Mouse (Mus musculus): Measurements from ENCODE around the gene Ajm1. TPM values are rescaled to one million over a fixed set of nuclear protein-coding genes. Genes with fewer than 3 reads are reported as not detected.
A peak's percentile ranks its signal among the peaks of the same experiment; 100 is the strongest.

Ajm1 gene
- polyA plus RNA-seq, 1 experiment from 2014 or later: not detected

DNA sequence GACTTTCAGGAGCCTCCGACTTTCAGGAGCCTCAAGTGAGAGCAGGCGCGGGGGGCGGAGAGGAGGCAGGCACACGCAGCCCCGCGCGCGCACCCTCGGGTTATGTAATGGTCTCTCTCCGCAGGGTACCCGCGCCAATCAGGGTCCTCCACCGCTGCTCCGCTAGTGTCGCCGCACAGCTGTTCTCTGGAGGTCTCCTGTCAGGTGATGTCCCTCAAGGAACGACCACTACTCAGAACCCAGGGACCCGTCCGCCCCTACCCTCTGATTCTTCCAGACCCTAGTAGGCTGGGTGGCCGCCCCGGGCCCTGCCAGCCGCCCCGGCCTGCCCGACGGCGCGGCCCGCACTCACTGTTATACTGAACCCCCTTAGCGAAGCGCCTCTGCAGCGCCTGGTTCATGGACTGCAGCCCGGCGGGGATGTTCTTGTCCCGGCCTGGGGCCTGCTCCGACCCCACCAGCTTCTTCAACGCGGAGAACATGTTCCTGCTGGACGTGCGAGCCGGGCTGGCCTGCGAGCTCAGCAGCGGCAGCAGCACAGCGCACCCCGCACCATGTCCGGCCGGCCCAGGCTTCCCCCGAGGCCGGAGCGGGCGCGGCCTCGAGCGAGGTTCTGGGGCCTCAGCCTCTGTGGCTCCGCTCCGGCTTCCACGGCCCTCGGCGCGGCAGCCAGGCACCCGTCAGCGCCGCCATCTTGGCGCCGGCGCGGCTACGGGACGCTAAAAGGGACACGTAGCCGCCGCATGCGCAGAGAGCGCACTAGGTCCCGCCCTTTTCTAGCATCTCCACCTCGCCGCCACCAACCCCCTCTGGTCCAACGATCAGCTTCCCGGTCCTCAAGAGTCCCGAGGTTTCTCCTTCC is 26.4 kb upstream of the Ajm1 start, which contains the start of gene Rabl6:
Gene Rabl6 (minus strand): TSS at position 761 of the 862 bp plus-strand sequence.
- peak; percentile 78 for DNase-seq
- H3K27ac ChIP-seq: peak within 1 kb of the TSS; percentile 88
- WGBS (ENCODE audit: insufficient replicate concordance): under 1% methylated on average over 80 of the region's 80 CpGs
- peaks cover 5% of the 10 kb centered on the region for H3K27me3 ChIP-seq
- H3K4me2 ChIP-seq: peak within 1 kb of the TSS; percentile 79
- no peaks in the 10 kb centered on the region for H3K9me3 ChIP-seq (replicated peaks)
- peak; percentile 85 for ATAC-seq (ENCODE audit: low read depth)
- peak within 1 kb of the TSS; percentile 94 for H3K9ac ChIP-seq
- peaks cover 35% of the 10 kb centered on the region for H3K4me1 ChIP-seq (replicated peaks)
- H3K4me3 ChIP-seq (replicated peaks): peak within 1 kb of the TSS; percentile 86
- H3K36me3 ChIP-seq: peaks cover 12% of the 10 kb centered on the region

DNA sequence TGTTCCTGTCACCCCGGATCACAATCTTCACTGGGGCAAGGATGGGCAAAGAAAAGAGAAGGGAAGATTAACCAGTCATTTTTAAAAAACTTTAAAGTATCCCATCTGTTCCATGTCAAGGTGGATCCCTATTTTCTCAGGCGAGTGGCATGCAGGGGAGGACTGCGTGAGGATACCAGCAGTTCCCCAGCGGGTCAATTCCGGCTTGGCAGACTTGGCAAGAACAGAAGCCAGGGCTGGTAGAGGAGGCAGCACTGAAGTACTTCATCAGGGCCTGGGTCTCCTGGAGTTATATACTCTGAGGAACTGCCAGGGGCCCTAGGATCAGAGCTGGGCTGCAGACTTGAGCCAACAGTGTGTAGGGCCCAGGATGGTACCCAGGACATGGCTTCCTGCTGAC is 21.0 kb upstream of the Ajm1 start:
- Histone ChIP-seq H3K27me3 (no peaks in the 10 kb centered on the region), H3K27ac (no peak overlapping the region), H3K9ac (no peak overlapping the region), H3K4me1 (replicated peaks) (peaks cover 43% of the 10 kb centered on the region), H3K4me3 (replicated peaks) (no peak overlapping the region), H3K4me2 (no peak overlapping the region), H3K9me3 (replicated peaks) (no peaks in the 10 kb centered on the region), H3K36me3 (peaks cover 66% of the 10 kb centered on the region)
- DNase-seq (no peak), ATAC-seq (ENCODE audit: low read depth) (no peak)
- WGBS (ENCODE audit: insufficient replicate concordance): 86% methylated on average over 5 of the region's 5 CpGs

DNA sequence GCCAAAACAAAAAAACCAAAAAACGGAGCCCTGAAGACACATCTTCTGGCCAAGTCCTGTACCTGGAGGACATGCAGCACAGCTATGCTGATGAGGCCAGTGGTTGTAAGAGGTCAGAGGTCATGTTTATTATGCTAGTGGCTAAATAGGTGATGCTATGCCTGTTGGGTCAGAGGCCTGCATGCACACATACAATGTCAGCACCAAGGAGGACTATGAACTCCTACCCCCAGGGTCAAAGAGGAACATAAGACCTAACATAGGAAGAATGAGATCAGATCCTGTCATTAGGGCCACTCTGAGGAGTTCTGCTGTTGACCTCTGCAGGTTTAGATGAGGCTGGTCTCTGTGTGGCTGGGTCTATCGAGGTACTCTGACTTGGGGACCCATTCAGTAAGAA is 18.5 kb upstream of the Ajm1 start:
- H3K4me3 ChIP-seq (replicated peaks): no peak overlapping the region
- peaks cover 24% of the 10 kb centered on the region for H3K4me1 ChIP-seq (replicated peaks)
- 77% methylated on average over 2 of the region's 2 CpGs for WGBS (ENCODE audit: insufficient replicate concordance)
- peak; percentile 61 for ATAC-seq (ENCODE audit: low read depth)
- H3K9me3 ChIP-seq (replicated peaks): no peaks in the 10 kb centered on the region
- DNase-seq: no peak
- H3K27ac ChIP-seq: no peak overlapping the region
- peaks cover 91% of the 10 kb centered on the region for H3K36me3 ChIP-seq
- H3K27me3 ChIP-seq: no peaks in the 10 kb centered on the region
- no peak overlapping the region for H3K9ac ChIP-seq
- H3K4me2 ChIP-seq: no peak overlapping the region

DNA sequence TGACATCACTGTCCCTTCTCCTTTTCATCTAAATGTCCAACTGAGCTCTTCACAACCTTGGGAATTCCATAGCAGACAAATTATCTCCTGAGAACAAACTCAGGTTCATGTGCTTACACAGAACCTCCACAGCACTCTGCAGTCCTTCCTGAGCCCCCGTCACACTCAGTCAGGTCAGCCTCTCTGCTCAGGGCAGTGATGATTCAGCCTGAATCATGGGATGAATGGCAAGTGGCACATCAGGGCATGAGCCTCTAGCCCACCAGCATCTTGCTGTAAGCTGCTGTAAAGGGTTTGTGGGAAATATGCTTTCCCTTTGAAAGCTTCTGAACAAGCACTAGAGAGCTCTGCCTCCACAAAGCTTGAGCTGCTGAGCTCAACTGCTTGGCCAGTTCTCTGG is 17.2 kb upstream of the Ajm1 start:
- Histone ChIP-seq H3K4me2 (no peak overlapping the region), H3K9ac (no peak overlapping the region), H3K27ac (no peak overlapping the region), H3K27me3 (no peaks in the 10 kb centered on the region), H3K9me3 (replicated peaks) (no peaks in the 10 kb centered on the region), H3K4me3 (replicated peaks) (no peak overlapping the region), H3K36me3 (peaks cover 95% of the 10 kb centered on the region), H3K4me1 (replicated peaks) (peaks cover 16% of the 10 kb centered on the region)
- ATAC-seq (ENCODE audit: low read depth) (no peak), DNase-seq (no peak)
- 80% methylated on average over 1 of the region's 1 CpGs for WGBS (ENCODE audit: insufficient replicate concordance)

DNA sequence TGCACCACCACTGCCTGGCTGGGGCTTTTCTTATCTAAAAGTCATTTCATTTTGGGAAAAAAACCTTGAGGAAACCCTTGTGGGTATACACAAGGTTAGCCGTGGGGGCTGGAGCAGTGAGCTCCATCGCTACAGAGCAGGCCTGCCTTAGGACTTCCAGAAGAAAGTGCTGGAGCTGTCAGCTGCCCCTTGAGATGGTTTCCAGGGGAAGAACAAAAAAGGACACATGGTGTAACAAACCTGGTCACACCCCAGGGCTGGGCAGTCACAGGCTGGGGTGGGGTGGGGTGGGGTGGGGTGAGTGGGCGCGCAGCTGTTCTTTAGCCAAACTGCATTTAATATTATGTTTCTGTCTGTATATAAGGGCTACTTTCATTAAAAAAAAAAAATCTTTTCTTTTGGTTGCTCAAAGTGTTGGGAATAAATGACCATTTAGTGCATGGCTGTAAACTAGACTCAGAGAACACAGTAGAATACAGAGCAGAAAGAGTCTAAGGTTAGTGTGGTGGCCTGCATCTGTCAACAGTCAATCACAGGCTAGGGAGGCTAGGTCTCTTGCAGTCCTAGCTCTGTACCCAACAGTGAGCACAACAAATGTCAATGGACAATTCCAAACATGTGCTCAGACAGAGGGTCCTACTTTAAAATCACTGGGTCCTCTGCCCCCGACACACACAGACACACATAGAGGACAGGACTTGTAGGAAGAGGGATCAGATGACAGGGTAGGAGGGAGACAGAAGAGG is 15.4 kb upstream of the Ajm1 start:
- no peak for ATAC-seq (ENCODE audit: low read depth)

DNA sequence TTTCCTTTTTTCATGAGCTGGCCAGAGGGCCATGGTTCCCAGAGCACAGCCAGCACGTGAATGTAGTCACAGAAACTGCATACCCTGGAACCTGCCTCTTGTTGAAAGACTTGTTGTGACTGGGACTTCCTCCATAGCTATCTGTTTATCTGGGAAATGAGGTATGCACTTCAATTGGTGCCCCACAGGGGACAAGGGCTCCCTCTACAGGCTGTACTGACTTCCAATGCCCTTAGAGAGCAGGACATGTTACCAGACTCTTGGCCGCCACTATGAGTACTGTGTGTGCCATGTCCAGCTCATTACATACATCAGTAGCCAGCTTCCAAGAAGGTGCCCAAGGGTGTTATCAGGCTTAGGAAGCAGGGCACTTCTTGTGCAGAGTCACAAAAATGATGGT is 10.3 kb upstream of the Ajm1 start:
- H3K4me2 ChIP-seq: no peak overlapping the region
- DNase-seq (no peak), ATAC-seq (ENCODE audit: low read depth) (peak; percentile 41; the same call in 1 of the 2 replicates)
- no peaks in the 10 kb centered on the region for H3K27me3 ChIP-seq
- H3K9ac ChIP-seq: no peak overlapping the region
- WGBS (ENCODE audit: insufficient replicate concordance): 69% methylated on average over 2 of the region's 2 CpGs
- no peak overlapping the region for H3K27ac ChIP-seq
- H3K4me3 ChIP-seq (replicated peaks): no peak overlapping the region
- H3K9me3 ChIP-seq (replicated peaks): no peaks in the 10 kb centered on the region
- H3K36me3 ChIP-seq: peaks cover 88% of the 10 kb centered on the region
- no peaks in the 10 kb centered on the region for H3K4me1 ChIP-seq (replicated peaks)

More for the DNA sequence above, 15.4 kb upstream of the Ajm1 start:
- no peaks in the 10 kb centered on the region for H3K9me3 ChIP-seq (replicated peaks)
- H3K4me2 ChIP-seq: no peak overlapping the region
- no peaks in the 10 kb centered on the region for H3K27me3 ChIP-seq
- H3K4me1 ChIP-seq (replicated peaks): peaks cover 16% of the 10 kb centered on the region
- H3K9ac ChIP-seq: no peak overlapping the region
- 88% methylated on average over 5 of the region's 5 CpGs for WGBS (ENCODE audit: insufficient replicate concordance)
- no peak for DNase-seq
- H3K36me3 ChIP-seq: peaks cover 95% of the 10 kb centered on the region
- no peak overlapping the region for H3K27ac ChIP-seq
- no peak overlapping the region for H3K4me3 ChIP-seq (replicated peaks)

DNA sequence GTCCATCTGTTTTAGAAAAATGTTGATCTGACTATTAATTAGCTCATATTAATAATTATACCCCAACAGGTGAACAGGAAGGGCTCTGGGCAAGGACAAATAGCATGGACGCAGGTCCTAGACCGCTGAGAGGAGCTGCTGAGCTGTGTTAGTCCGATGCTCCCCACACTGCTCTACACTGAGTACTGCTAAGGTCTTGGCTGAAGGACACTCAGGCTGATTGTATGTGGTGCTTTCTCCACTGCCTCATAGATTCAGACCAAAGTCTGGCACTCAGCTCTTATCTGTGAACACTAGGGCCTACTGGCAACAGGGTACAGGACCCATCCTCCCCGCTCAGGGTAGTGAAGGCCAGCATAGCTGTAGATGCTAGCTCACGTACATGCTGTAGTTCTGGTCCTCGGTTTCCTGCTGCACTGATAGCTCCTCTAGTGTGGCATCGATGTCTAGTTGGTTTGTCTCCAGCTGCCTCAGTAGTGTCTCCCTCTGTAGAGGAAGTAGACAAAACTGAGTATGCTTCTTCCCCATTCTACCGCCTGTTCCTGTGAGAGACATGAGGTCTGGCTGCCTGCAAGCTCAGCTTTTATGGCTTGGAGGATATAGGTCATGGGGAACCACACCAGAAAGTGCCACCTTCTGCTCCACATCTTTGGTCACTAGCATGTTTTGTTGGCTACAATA is 6.8 kb upstream of the Ajm1 start:
- WGBS (ENCODE audit: insufficient replicate concordance): 73% methylated on average over 8 of the region's 8 CpGs
- Histone ChIP-seq H3K4me3 (replicated peaks) (no peak overlapping the region), H3K4me2 (no peak overlapping the region), H3K9me3 (replicated peaks) (no peaks in the 10 kb centered on the region), H3K27me3 (no peaks in the 10 kb centered on the region), H3K36me3 (peaks cover 93% of the 10 kb centered on the region), H3K9ac (no peak overlapping the region), H3K4me1 (replicated peaks) (0 out of 2 replicates have a peak, but pooled peaks cover 4% of the 10 kb centered on the region), H3K27ac (peak overlapping the region; percentile 37; the same call in 1 of the 2 replicates)
- no peak for DNase-seq
- no peak for ATAC-seq (ENCODE audit: low read depth)

DNA sequence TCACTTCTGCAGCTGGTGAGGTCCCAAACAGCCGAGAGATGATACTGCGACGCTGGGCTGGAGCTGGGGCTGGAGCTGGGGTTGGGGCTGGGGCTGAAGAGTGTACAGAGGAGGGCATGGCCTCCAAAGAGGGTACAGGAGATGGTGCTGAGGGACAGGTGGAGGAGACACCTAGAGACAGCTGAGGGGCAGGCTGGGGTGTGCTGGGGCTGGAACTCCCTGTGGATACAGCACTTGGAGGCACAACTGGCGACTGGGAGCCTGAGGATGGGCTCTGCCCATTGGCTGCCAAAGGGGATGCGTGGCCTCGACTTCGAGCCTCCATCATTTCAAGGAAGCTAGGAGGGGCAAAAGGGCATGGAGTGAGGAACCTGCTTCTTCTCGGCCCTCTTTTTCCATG is 5.7 kb upstream of the Ajm1 start:
- Histone ChIP-seq H3K4me1 (replicated peaks) (peaks cover 15% of the 10 kb centered on the region), H3K9me3 (replicated peaks) (no peaks in the 10 kb centered on the region), H3K4me2 (no peak overlapping the region), H3K4me3 (replicated peaks) (no peak overlapping the region), H3K27me3 (no peaks in the 10 kb centered on the region), H3K36me3 (peaks cover 89% of the 10 kb centered on the region), H3K27ac (no peak overlapping the region), H3K9ac (no peak overlapping the region)
- DNase-seq (no peak), ATAC-seq (ENCODE audit: low read depth) (no peak)
- WGBS (ENCODE audit: insufficient replicate concordance): 82% methylated on average over 8 of the region's 8 CpGs

DNA sequence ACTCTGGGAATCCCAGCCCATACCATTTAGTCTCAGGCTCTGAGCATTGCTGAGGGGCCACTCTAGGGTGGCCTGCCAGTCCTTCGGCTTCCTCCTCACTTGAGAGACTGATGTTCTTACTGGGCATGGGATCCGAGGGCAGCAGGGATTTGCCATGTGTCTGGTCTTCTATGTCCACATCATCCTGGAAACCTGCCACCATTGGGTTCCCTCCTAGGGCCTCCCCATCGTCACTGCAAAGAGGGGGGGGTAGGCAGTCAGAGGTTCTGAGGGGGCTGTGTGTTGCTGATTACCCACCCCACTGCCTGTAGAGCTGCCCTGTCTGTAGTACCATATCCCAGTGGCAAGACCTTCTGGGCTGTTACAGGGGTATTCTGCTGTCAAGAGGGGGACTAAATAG is 4.0 kb upstream of the Ajm1 start:
- Histone ChIP-seq H3K9ac (no peak overlapping the region), H3K4me3 (replicated peaks) (no peak overlapping the region), H3K4me2 (no peak overlapping the region), H3K27ac (no peak overlapping the region), H3K36me3 (peaks cover 72% of the 10 kb centered on the region), H3K9me3 (replicated peaks) (no peaks in the 10 kb centered on the region), H3K4me1 (replicated peaks) (peaks cover 31% of the 10 kb centered on the region), H3K27me3 (peaks cover 9% of the 10 kb centered on the region)
- 69% methylated on average over 3 of the region's 3 CpGs for WGBS (ENCODE audit: insufficient replicate concordance)
- ATAC-seq (ENCODE audit: low read depth) (no peak), DNase-seq (no peak)

DNA sequence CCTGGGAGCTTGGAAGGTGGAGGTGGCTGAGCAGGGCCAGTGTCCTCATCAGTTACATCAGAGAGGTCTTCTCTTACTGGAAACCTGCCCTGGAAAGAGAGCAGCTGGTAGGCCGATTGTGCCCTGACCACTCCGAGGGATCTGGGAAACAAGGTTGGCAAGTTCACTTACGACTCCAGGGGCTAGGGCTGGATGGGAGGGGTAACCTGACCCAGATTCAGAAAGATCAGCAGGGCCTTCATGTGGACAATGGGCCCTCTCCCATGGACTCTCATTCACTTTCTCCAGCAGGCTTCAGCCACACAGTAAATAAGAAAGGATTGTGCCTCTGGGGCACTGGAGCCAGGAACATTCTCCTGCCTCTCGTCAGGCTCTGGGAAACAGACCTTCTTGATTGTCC is 3.3 kb upstream of the Ajm1 start:
- Histone ChIP-seq H3K9me3 (replicated peaks) (no peaks in the 10 kb centered on the region), H3K4me3 (replicated peaks) (no peak overlapping the region), H3K27me3 (peaks cover 16% of the 10 kb centered on the region), H3K9ac (no peak overlapping the region), H3K27ac (no peak overlapping the region), H3K4me1 (replicated peaks) (peaks cover 37% of the 10 kb centered on the region), H3K36me3 (peaks cover 65% of the 10 kb centered on the region), H3K4me2 (no peak overlapping the region)
- DNase-seq (no peak), ATAC-seq (ENCODE audit: low read depth) (no peak)
- WGBS (ENCODE audit: insufficient replicate concordance): 89% methylated on average over 4 of the region's 4 CpGs

DNA sequence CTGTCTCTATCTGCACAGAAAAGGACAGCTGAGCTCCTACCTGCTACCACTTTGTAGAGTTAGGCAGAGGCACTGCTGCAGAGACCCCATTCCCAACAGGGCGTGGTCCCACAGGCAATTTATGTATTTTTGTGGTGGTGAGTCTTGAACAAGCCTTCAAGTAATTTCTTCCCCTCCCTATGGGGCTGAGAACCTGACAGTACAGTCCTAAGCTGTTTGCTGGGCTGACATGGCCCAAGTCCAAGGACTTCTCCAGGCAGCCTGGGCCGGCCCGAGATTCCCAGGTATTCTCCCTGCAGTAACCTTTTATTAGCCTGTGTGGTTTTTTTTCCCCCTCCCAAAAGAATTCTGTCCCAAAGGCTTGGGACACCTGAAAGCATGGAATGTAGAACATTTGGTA is 2.6 kb upstream of the Ajm1 start:
- Histone ChIP-seq H3K27ac (no peak overlapping the region), H3K36me3 (peaks cover 62% of the 10 kb centered on the region), H3K4me1 (replicated peaks) (peaks cover 44% of the 10 kb centered on the region), H3K9me3 (replicated peaks) (no peaks in the 10 kb centered on the region), H3K27me3 (peaks cover 23% of the 10 kb centered on the region), H3K4me2 (no peak overlapping the region), H3K4me3 (replicated peaks) (no peak overlapping the region), H3K9ac (no peak overlapping the region)
- DNase-seq (no peak), ATAC-seq (ENCODE audit: low read depth) (no peak)
- 71% methylated on average over 3 of the region's 3 CpGs for WGBS (ENCODE audit: insufficient replicate concordance)

Measured in liver, embryonic 13.5 days (tissue).